Mouse (Mus musculus): ENCODE data around the gene Cdkn1b.

DNA sequence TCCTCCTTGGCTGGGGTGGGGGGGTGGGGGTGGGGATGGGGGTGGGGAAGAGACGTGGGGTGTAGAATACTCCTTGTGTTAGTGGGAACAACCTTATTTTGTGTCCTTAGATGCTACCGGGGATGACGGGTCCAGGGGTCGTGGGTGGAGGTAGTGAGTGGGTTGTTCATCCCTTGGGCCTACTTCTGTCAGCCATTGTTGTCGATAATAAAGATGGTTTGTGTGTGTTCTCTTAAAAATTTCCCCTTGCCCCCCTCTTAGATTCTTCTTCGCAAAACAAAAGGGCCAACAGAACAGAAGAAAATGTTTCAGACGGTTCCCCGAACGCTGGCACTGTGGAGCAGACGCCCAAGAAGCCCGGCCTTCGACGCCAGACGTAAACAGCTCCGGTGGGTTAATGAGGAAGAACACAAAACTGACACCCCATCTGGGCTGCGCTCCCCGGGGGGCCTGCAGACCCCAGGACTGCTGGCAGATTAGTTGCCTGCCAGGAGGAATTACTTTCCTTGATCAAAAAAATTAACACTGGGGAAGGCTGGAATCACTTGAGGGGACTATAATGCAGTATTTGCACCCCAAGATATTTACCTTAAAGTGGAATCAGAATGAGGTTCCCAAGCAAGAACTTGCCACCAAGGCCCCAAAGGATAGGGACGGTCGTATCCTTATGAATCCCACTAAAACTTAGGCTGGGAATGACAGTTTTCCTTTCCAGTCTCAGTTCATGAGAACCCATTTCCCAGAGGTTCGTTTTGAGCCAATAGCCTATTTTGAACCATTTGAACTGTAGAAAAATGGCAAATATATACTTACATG lies 1.7 kb downstream of the Cdkn1b start:
- no peak for TF ChIP-seq CTCF (IDR thresholded peaks at IDR 0.05; ENCODE audit: control insufficient read depth, insufficient read depth, low read length)
- no peak for TF ChIP-seq POLR2A (IDR thresholded peaks at IDR 0.05; ENCODE audit: borderline replicate concordance, control insufficient read depth, low read depth, low read length)
